Mouse (Mus musculus): ENCODE measurements around the gene Syt5.
"Not testable (repeated sequence)": the region's sequence is repeated elsewhere in the genome, so short reads cannot be mapped to it uniquely, and the experiment has no call there.

Gene Syt5

GRCm38 (mm10) chr7:4547221-4547641, at the start of gene Syt5:
Gene Syt5 (minus strand): TSS chr7:4547541.
- DNase-seq (ENCODE audit: low read depth, low spot score): no peak

GRCm38 (mm10) chr7:4597046-4597445, 49.7 kb upstream of the Syt5 start:
- DNase-seq (ENCODE audit: low read depth, low spot score): not testable (repeated sequence)

- peak; percentile 39 for DNase-seq (ENCODE audit: low read depth, low spot score)
These were observed 34.1 kb upstream of the Syt5 start for GRCm38 (mm10) chr7:4581481-4581880.

- peak; percentile 48 for DNase-seq (ENCODE audit: low read depth, low spot score)
These were observed 25.0 kb upstream of the Syt5 start for GRCm38 (mm10) chr7:4572361-4572760.

- DNase-seq (ENCODE audit: low read depth, low spot score): no peak
These were observed 15.3 kb upstream of the Syt5 start for GRCm38 (mm10) chr7:4562660-4563059.

- DNase-seq (ENCODE audit: low read depth, low spot score): no peak
These were observed 9.8 kb upstream of the Syt5 start for GRCm38 (mm10) chr7:4557167-4557560.

GRCm38 (mm10) chr7:4556256-4557166, 9.2 kb upstream of the Syt5 start:
- peak; percentile 85 for DNase-seq (ENCODE audit: low read depth, low spot score)

GRCm38 (mm10) chr7:4546591-4547131, 680 bp downstream of the Syt5 start:
- no peak for DNase-seq (ENCODE audit: low read depth, low spot score)

- no peak for DNase-seq (ENCODE audit: low read depth, low spot score)
These were observed 1.3 kb downstream of the Syt5 start for GRCm38 (mm10) chr7:4546050-4546449.

GRCm38 (mm10) chr7:4542013-4542412, 5.3 kb downstream of the Syt5 start:
- peak; percentile 90 for DNase-seq (ENCODE audit: low read depth, low spot score)

- peak; percentile 77 for DNase-seq (ENCODE audit: low read depth, low spot score)
These were observed 6.0 kb downstream of the Syt5 start for GRCm38 (mm10) chr7:4541344-4541743.

GRCm38 (mm10) chr7:4539019-4539418, 8.3 kb downstream of the Syt5 start:
- DNase-seq (ENCODE audit: low read depth, low spot score): no peak

- no peak for DNase-seq (ENCODE audit: low read depth, low spot score)
These were observed 10.2 kb downstream of the Syt5 start for GRCm38 (mm10) chr7:4537181-4537580.

GRCm38 (mm10) chr7:4536369-4536768, 11.0 kb downstream of the Syt5 start:
- no peak for DNase-seq (ENCODE audit: low read depth, low spot score)

- peak; percentile 75 for DNase-seq (ENCODE audit: low read depth, low spot score)
These were observed 15.2 kb downstream of the Syt5 start, which contains the start of gene Dnaaf3 for GRCm38 (mm10) chr7:4532005-4532729. Gene Dnaaf3 (minus strand): TSS chr7:4532453.

- DNase-seq (ENCODE audit: low read depth, low spot score): not testable (repeated sequence)
These were observed 17.2 kb downstream of the Syt5 start for GRCm38 (mm10) chr7:4530166-4530565.

- no peak for DNase-seq (ENCODE audit: low read depth, low spot score)
These were observed 20.0 kb downstream of the Syt5 start for GRCm38 (mm10) chr7:4527302-4527689.

- DNase-seq (ENCODE audit: low read depth, low spot score): peak; percentile 90
These were observed 20.7 kb downstream of the Syt5 start for GRCm38 (mm10) chr7:4526341-4527301.

GRCm38 (mm10) chr7:4524212-4524922, 23.0 kb downstream of the Syt5 start, which contains the start of gene Tnni3:
Gene Tnni3 (minus strand): TSS chr7:4524229.
- DNase-seq (ENCODE audit: low read depth, low spot score): peak; percentile 73
